Mouse (Mus musculus): ENCODE measurements at regions not wholly inside any gene's neighbourhood (a gene's known extent, or its start where the extent isn't known, plus 50 kb on each side); places are given as distances from the start of the nearest gene placed in this dataset.
A peak's percentile ranks its signal among the peaks of the same experiment; 100 is the strongest.

DNA sequence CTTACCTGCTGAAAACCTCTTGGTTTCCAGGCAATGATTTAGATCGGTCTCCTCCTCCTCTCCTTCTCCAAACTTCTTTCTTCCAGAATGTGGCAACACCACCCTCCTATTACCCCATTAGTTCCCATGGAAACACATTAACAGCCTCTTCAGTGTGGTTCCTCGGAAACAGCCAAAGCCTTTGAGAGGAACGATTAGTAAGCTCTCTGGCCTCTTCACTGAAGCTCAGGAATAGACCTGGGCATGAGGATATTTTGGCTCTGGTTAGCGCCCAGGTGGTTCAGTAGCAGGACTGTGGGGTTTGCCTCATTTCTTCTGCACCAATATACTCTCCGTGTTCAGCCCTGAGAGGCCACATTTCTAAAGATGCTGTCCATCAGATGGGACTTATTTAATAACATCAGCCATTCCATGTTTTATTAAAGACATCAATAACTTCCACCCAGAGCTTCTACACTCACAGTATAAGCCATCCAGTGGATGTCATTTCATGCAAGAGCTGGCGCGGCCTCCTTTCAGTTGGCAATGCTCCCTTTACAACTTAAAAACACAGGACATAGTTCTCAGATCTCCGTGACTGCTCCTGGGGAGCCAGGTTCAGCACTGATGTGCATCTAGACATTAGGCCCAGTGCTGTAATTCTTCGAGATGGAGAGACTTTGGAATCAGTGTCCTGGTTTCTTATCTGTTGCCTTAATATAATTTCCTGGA lies 52.9 kb upstream of the Tcl1b2 start:
- peak overlapping the region; percentile 56; the same call in 1 of the 2 replicates for H3K27ac ChIP-seq
- no peak overlapping the region for H3K4me2 ChIP-seq
- no peak for ATAC-seq (ENCODE audit: low FRiP score)

DNA sequence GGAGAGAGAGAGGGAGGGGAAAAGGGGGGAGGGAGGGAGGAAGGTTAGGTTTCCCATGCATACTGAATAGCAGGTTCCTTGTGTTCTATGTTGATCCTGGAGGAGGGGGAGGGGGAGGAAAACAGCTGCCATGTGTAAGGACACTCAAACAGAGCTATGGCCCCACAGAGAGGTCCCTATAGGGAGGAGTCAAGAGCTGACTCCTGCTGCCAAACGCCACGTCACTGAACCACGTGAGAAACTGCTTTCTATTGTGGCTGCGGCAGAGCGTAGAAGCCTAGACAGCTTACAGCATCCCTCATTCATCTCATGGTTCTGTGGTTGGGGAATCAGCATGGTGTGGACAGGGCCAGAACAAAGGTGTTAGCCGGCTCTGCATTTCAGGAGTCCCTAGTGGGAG lies 52.3 kb upstream of the Tcl1b2 start:
- H3K4me1 ChIP-seq, result peaks cover 18% of the 10 kb centered on the region
- H3K36me3 ChIP-seq (replicated peaks), result no peaks in the 10 kb centered on the region
- WGBS, result 43% methylated on average over 6 of the region's 6 CpGs
- H3K27me3 ChIP-seq, result no peaks in the 10 kb centered on the region
- no peak overlapping the region for H3K4me3 ChIP-seq (replicated peaks)
- no peak overlapping the region for H3K9ac ChIP-seq
- no peaks in the 10 kb centered on the region for H3K9me3 ChIP-seq
- no peak overlapping the region for H3K27ac ChIP-seq
- peak; percentile 81 for ATAC-seq (ENCODE audit: low FRiP score)
- H3K4me2 ChIP-seq, result 0 out of 2 replicates have a peak overlapping the region, but pooled peaks have one; percentile 6

More for the DNA sequence above, 52.9 kb upstream of the Tcl1b2 start:
- H3K36me3 ChIP-seq (replicated peaks), result no peaks in the 10 kb centered on the region
- H3K4me3 ChIP-seq (replicated peaks), result no peak overlapping the region
- H3K9ac ChIP-seq, result no peak overlapping the region
- H3K9me3 ChIP-seq, result no peaks in the 10 kb centered on the region
- peaks cover 18% of the 10 kb centered on the region for H3K4me1 ChIP-seq
- 67% methylated on average over 9 of the region's 9 CpGs for WGBS
- H3K27me3 ChIP-seq, result no peaks in the 10 kb centered on the region

All from forebrain, embryonic 12.5 days (tissue).